Mouse (Mus musculus) stomach, postnatal 0 days (tissue): ENCODE measurements around the gene Kremen1. TPM values are rescaled to one million over a fixed set of nuclear protein-coding genes. Genes with fewer than 3 reads are reported as not detected.
A peak's percentile ranks its signal among the peaks of the same experiment; 100 is the strongest.

Experiments used
- ATAC-seq: fragments of 200-750 bp; cut with Nextera tagmentation; 2 replicates; pipeline ENCODE4 v1.8.0; 2017; ENCODE audit not compliant: low FRiP score, low TSS enrichment
- DNase-seq: peaks from one replicate; pipeline ENCODE4 v3.0.0-alpha.2; 2016; ENCODE audit warnings: low spot score
- H3K27ac ChIP-seq: fragments of 300-500 bp; sonication (generic); replicated peaks from 2 replicates; pipeline ENCODE4 v1.5.1; 2014; ENCODE audit warnings: mild to moderate bottlenecking, control low read depth
- H3K27me3 ChIP-seq: fragments of 300-500 bp; sonication (generic); 2 replicates; pipeline ENCODE4 v1.6.1; 2014; ENCODE audit warnings: low read length; ENCODE audit not compliant: control insufficient read depth, insufficient read depth
- H3K36me3 ChIP-seq: fragments of 300-500 bp; sonication (generic); 2 replicates; pipeline ENCODE4 v1.6.1; 2014; ENCODE audit warnings: low read length, mixed read lengths; ENCODE audit not compliant: control insufficient read depth, insufficient read depth
- H3K4me1 ChIP-seq: fragments of 300-500 bp; sonication (generic); replicated peaks from 2 replicates; pipeline ENCODE4 v1.6.1; 2014; ENCODE audit warnings: antibody characterized with exemption; ENCODE audit not compliant: control insufficient read depth, insufficient read depth
- H3K4me2 ChIP-seq: fragments of 300-500 bp; sonication (generic); replicated peaks from 2 replicates; pipeline ENCODE4 v1.6.1; 2014; ENCODE audit warnings: low read depth, mild to moderate bottlenecking, control low read depth, moderate library complexity
- H3K4me3 ChIP-seq: fragments of 300-500 bp; sonication (generic); 2 replicates; pipeline ENCODE4 v1.5.1; 2014; ENCODE audit warnings: low read depth, low read length, control low read depth
- H3K9ac ChIP-seq: fragments of 300-500 bp; sonication (generic); 2 replicates; pipeline ENCODE4 v1.6.1; 2014; ENCODE audit warnings: mild to moderate bottlenecking, low read length, control low read depth, mixed read lengths
- H3K9me3 ChIP-seq: fragments of 300-500 bp; sonication (generic); 2 replicates; pipeline ENCODE4 v1.6.1; 2016; ENCODE audit warnings: low read length; ENCODE audit not compliant: control insufficient read depth
- CTCF ChIP-seq: IDR thresholded peaks from 2 replicates; pipeline ENCODE4 v1.5.1; 2016; ENCODE audit warnings: antibody characterized with exemption, low read depth, mild to moderate bottlenecking, moderate library complexity
- EP300 ChIP-seq: optimal IDR thresholded peaks from 2 replicates; pipeline ENCODE3; 2016; ENCODE audit warnings: antibody characterized with exemption
- WGBS: fragments of 180-500 bp; shearing (Covaris S2); extraction: QIAGEN DNeasy Blood & Tissue Kit; methylation state at CpG from one replicate; pipeline ENCODE4 v1.1.7; 2014; 5-methylcytosine and 5-hydroxymethylcytosine counted together
- polyA plus RNA-seq: library from polyadenylated mRNA; unstranded; fragments of >200 nt; fragmentation: Nextera tagmentation; extraction: Ambion mirVana; gene quantifications from 2 replicates; pipeline ENCODE4 v1.2.1, GENCODE M21; 2015

Gene Kremen1
- polyA plus RNA-seq, 1 experiment from 2014 or later: 12.7 TPM

DNA sequence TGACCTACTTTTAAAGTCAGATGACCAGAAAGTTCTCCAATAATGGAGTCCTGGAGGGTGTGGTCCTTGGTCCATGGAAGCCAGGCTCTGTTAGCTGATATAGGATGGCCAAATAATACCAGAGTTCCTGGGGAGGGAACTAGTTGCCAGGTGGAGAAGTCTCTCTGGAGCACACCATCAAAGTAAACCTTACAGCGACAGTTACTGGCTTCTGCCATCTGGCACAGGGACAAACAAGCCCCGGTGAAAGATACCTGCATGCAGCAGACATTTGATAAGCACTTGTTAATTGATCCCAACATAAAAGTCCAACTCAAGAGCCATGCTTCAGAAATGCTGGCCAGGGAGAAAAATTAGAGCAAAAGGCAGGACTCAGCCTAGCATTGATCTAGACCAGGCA, 7.3 kb downstream of the Kremen1 start:
- 0 out of 2 replicates have a peak overlapping the region, but pooled peaks have one; percentile 0 for H3K27ac ChIP-seq
- no peak overlapping the region for H3K4me2 ChIP-seq
- no peak overlapping the region for H3K9ac ChIP-seq
- no peak overlapping the region for H3K4me3 ChIP-seq
- peaks cover 3% of the 10 kb centered on the region for H3K4me1 ChIP-seq
- ATAC-seq: no peak
- no peaks in the 10 kb centered on the region for H3K27me3 ChIP-seq
- DNase-seq: no peak
- WGBS: 63% methylated on average over 2 of the region's 2 CpGs
- no peaks in the 10 kb centered on the region for H3K9me3 ChIP-seq
- H3K36me3 ChIP-seq: no peaks in the 10 kb centered on the region; the same call in 1 of the 2 replicates
- TF ChIP-seq CTCF (no peak), EP300 (no peak)

DNA sequence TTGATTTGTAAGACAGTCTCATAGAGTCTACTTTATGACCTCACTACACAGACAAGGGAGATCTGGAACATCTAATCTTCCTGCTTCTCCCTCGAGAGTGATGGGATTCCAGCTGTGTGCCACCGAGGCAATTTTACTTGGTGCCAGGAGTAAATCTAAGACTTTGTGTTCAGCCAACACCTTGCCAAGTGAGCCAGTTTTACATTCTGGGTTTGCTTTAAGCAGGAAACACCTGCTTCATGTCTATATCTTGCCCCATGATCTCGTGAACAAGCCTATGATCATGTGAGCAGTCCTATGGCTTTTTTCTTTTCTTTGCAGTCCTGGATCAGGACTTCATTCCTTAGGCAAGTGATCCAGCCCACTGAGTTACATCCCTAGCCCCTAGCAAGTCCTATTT, 7.8 kb downstream of the Kremen1 start:
- H3K27ac ChIP-seq: 0 out of 2 replicates have a peak overlapping the region, but pooled peaks have one; percentile 0
- H3K4me3 ChIP-seq: no peak overlapping the region
- no peaks in the 10 kb centered on the region for H3K27me3 ChIP-seq
- no peaks in the 10 kb centered on the region for H3K9me3 ChIP-seq
- DNase-seq (no peak), ATAC-seq (no peak)
- peaks cover 3% of the 10 kb centered on the region for H3K4me1 ChIP-seq
- 48% methylated on average over 3 of the region's 3 CpGs for WGBS
- no peak overlapping the region for H3K9ac ChIP-seq
- no peak overlapping the region for H3K4me2 ChIP-seq
- H3K36me3 ChIP-seq: no peaks in the 10 kb centered on the region
- no peak for TF ChIP-seq CTCF
- TF ChIP-seq EP300: no peak

DNA sequence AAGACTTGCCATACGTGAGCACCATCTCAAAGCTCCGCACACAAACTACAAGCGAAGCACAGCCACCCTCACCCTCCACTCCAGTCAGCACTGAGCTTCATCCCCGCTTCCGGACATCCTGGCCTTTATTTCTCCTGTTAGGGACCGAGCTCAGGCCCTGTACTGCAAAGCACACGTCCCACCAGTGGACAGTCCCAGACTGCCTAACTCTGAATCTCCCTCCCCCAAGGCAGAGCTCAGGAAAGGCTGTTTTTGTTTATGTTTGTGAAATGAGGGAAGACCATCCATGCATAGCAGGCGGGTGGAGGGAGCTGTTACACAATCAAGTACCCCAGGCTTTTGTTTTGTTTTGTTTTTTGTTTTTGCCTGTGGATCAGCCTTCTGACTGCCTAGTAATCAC, 8.6 kb downstream of the Kremen1 start:
- H3K9ac ChIP-seq: no peak overlapping the region
- H3K4me1 ChIP-seq: peaks cover 3% of the 10 kb centered on the region
- ATAC-seq (no peak), DNase-seq (no peak)
- H3K4me2 ChIP-seq: no peak overlapping the region
- no peaks in the 10 kb centered on the region for H3K36me3 ChIP-seq
- H3K27ac ChIP-seq: peak overlapping the region; percentile 40; the same call in 1 of the 2 replicates
- 83% methylated on average over 8 of the region's 8 CpGs for WGBS
- no peak overlapping the region for H3K4me3 ChIP-seq
- H3K27me3 ChIP-seq: no peaks in the 10 kb centered on the region
- H3K9me3 ChIP-seq: no peaks in the 10 kb centered on the region
- TF ChIP-seq EP300 (no peak), CTCF (no peak)

DNA sequence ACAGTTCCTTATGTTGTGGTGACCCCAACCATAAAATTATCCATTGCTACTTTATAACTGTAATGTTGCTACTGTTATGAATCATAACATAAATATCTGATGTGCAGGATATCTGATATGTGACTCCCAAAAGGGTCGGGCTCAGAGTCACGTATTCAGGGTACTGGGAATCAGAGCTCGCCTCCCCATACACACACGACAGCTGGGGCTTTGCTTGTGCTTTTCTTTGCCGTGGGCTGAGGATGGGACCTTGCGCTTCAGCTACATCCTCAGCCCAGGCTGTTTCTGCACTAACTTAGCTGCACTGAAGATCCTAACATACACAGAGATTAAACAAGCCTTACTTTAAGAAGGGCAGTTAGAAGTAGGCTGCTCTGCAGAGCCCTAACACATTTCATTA, 10.2 kb downstream of the Kremen1 start:
- ATAC-seq: no peak
- 0 out of 2 replicates have a peak overlapping the region, but pooled peaks have one; percentile 30 for H3K27ac ChIP-seq
- no peak overlapping the region for H3K4me2 ChIP-seq
- no peak overlapping the region for H3K9ac ChIP-seq
- peaks cover 3% of the 10 kb centered on the region; the same call in 1 of the 2 replicates for H3K4me1 ChIP-seq
- no peak for TF ChIP-seq CTCF
- no peaks in the 10 kb centered on the region for H3K9me3 ChIP-seq
- H3K36me3 ChIP-seq: no peaks in the 10 kb centered on the region
- 38% methylated on average over 6 of the region's 6 CpGs for WGBS
- H3K4me3 ChIP-seq: no peak overlapping the region
- H3K27me3 ChIP-seq: no peaks in the 10 kb centered on the region
- DNase-seq: no peak

DNA sequence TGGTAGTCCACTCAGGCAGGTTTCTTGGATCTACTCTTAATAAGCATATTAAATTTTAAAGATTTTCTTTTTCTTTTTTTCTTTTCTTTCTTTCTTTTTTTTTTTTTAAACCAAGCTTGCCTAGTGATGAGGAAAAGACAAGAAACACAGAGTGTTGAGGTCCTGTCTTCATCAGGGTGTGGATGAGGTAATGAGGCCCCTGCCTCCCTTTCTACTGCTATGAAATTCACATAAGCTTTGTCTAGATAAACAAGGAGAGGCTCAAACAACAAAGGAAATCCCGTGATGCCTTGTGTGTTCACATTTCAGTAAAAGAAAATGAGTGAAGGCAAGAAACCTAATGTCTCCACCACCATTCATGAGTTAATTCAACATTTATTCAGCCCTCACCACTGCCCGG, 13.2 kb downstream of the Kremen1 start:
- Histone ChIP-seq H3K4me1 (peaks cover 5% of the 10 kb centered on the region; the same call in 1 of the 2 replicates), H3K27ac (no peak overlapping the region), H3K27me3 (no peaks in the 10 kb centered on the region), H3K9me3 (no peaks in the 10 kb centered on the region), H3K9ac (no peak overlapping the region), H3K4me3 (no peak overlapping the region), H3K4me2 (no peak overlapping the region), H3K36me3 (no peaks in the 10 kb centered on the region)
- TF ChIP-seq CTCF (no peak), EP300 (no peak)
- DNase-seq (no peak), ATAC-seq (no peak)
- 48% methylated on average over 2 of the region's 2 CpGs for WGBS

DNA sequence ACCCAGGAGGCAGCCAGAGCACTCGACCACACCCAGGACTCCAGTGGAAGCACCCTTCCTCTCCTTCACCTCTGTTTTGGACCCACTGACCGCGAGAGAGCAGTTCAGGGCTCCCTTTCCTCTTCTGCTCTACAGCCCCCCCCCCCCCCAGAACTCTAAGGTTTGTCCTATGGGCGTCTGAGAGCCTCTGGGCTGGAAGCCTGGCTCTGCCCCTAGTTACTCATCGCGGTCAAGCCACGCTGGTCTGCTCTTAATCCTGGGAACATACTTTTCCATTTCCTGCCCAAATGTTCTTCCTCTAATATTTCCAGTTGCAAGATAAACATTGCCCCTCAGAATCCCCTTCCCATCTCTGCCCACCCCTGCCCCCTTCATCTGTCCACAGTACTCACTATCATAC, 15.9 kb downstream of the Kremen1 start:
- Histone ChIP-seq H3K27me3 (no peaks in the 10 kb centered on the region), H3K9me3 (no peaks in the 10 kb centered on the region), H3K4me3 (no peak overlapping the region), H3K27ac (peak overlapping the region; percentile 91), H3K4me2 (no peak overlapping the region), H3K9ac (no peak overlapping the region), H3K36me3 (no peaks in the 10 kb centered on the region; the same call in 1 of the 2 replicates), H3K4me1 (peaks cover 5% of the 10 kb centered on the region; the same call in 1 of the 2 replicates)
- DNase-seq (no peak), ATAC-seq (0 out of 2 replicates have a peak, but pooled peaks have one; percentile 19)
- TF ChIP-seq CTCF (no peak), EP300 (no peak)
- 56% methylated on average over 7 of the region's 7 CpGs for WGBS
